Mouse (Mus musculus): ENCODE results near the gene Tpi1.
A peak's percentile ranks its signal among the peaks of the same experiment; 100 is the strongest.

The Tpi1 gene

DNA sequence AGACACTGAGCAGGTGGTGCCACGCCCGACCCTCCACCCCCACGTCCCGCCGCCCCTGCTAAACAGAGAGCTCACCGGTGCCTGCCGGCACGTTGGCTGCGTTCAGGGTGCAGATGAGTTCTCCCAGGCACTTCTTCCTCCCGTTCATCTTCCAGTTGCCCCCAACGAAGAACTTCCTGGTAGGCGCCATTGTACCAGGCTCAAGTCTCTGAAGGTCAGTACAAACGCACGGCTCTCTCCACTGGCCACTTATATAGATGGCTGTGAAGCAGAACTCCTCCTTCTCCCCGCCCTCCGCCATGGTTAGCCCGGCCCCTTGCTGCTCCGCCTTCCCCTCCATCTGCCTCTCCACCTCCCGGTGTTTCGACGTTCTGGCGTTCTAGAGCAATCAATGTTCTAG lies at the start of gene Tpi1:
Gene Tpi1, minus strand, starts transcription at position 364 of the 400 bp plus-strand sequence.
- peak; percentile 75 to 80 for DNase-seq (ENCODE audit: low spot score in 2 of 2)

DNA sequence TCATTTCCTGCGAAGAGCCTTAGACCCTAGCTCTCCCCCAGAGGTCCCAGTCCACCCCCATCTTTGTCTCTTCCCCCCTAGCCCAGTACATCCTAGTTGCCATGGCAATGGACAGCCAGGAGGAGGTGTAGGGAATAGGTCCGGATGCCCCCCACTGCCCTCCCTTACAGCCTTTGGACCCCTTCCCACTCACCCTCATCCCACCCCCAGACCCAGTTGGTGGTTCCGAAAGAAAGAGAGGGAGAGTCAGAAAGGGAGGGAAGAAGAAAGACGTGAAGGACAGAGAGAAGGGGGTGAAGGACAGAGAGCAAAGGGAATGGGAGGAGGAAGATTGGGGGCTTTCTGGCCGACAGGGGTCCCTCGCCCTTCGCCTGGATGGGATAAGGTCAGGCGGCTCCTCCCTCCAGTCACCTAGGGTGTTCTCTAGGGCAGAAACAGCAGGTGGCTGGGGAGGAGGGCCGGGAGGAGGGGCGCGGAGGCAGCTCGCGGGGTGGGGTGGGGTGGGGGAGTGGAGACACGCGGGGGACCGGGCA lies 49.1 kb upstream of the Tpi1 start:
- no peak for DNase-seq (ENCODE audit: low spot score in 2 of 2)

DNA sequence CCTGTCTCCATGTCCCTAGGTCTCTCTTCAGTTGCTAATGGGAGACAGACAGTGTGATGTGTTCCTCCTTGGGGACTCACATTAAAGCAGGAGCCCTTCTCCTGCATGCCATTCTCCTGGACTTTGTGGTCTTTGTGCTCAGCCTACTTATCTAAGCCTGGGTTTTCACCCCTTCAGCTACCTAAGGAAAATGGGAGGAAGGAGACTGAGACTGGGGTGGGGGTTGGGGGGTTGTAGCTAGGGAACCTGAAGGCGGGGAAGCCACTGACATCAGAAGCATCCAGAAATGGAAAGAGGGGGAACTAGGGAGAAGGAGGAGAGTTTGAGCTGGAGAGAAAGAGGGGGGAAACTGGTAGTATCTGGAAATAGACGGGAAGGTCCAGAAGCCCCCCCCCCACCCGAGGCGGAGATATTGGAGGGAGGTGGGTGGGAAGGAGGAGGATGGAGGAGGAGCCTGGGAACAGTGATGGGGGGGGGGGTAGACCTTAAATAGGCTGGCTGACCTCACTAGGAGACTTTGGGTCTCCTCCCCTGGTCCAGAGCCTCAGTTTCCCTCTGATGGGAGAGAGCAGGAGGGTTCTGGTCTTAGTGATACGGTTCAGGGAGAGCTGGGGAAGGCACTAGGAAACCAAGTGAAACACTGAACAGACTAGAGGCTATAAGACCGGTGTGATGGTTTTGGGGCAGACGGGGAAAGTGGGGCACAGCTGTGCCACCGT lies 48.5 kb upstream of the Tpi1 start:
- DNase-seq (ENCODE audit: low spot score in 2 of 2), result no peak

DNA sequence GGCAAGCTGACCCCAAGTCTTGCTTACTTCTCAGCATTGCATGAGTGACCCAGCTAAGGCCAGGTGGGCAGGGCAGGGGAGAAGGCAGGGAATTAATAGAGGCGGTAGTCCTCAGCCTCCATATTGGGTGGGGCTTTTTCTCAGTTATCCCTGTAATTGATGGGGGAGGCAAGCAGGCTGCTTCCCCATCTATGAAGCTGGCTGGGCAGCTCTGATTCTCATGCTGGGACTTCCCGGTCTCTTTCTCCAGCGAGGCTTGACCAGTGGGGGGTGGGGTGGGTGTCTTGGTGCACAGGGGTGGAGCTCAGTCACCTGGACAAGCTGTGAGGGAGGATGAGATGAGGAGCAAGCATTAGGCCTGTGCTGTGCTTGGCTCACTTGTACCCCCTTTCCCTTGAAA lies 47.7 kb upstream of the Tpi1 start:
- no peak for DNase-seq (ENCODE audit: low spot score in 2 of 2)

DNA sequence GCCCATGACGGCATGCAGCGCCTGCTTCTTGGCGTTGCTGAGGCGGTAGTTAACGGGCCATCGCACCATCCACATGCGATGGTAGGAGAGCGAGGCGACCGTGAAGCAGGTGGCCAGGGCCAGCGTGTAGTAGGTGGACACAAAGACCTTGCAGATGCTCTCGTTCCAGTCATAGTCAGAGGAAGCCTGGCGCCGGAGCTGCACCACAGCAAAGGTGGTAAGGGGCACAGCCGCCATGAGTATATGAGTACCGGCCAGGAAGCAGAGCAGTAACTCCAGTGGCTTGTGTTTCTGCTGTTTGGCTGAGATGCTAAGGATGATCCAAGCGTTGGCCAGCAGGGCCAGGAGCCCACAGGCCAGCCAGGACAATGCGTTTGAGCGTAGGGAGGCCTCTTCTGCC lies 47.2 kb upstream of the Tpi1 start:
- DNase-seq (ENCODE audit: low spot score in 2 of 2), result no peak

DNA sequence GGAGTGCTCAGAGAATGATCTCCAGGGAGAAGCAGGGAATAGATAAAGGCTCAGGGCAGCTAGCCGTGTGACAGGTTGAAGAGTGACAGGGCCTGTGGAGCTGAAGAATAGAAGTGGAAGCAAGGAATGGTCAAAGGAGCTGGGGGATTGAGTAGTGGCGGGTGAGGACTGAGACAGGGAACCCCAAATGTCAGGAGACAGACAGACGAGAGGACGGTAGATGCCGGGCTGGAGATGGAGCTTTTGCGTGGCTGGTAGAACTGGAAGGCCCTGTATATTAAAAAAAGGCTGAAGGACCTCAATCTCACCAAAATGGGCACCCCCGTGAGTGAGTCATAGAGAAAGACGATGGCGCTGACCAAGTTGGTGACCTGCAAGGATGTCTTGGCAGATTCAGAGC lies 46.4 kb upstream of the Tpi1 start:
- DNase-seq (ENCODE audit: low spot score in 2 of 2), result no peak

DNA sequence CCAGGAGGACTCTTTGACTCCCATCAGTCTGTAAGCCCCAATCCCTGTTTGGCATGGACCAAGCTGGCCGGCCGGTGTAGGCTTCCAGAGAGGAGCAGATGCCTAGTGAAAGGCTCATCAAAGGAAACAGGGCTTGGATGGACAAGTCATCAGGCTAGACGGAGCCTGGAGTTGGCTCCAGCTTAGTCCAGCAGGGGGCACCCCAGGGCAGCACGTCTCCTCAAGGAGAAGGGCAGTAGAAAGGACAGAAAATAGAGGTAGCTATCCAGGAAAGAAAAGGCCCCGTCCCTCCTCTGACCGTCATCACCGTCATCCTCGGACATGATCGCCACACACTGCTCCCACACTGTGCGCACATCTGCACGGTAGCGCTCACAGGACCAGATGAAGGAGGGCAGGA lies 45.6 kb upstream of the Tpi1 start:
- DNase-seq (ENCODE audit: low spot score in 2 of 2), result peak; percentile 63 to 83

DNA sequence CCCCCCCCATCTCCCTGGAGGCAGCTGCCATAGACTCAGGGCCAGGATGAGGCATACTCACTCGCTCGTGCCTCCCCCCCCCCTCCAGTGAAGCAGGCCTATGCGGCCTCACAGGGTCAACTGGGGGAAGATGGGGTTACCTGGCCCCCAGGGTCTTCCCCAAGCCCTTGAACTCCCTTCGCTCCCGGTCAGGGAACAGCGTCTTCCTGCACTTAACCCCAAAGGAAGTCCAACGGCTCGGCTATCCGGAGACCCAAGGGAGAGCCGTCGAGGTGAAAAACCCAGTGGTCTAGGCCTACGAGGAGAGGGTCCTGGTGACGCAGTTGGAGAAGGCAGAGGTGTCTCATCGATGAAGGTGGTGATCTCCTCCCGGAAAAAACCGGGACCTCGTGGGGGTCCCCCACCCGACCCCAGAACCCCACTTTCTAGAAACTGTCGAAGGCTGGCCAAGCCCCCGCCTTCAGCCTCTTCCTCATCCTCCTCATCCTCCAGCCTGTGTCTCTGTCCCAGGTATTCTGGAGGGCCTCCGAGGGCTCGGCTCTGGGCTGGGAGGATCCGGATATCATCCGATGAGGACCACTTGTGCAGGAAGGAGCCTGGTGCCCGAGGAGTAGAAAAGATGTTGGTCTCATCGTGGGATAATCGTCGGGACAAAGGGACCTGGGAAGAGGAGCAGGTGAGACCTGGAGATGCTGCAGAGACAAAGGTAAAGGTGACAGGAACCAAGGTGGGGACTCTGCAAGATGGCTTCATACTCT lies 44.6 kb upstream of the Tpi1 start:
- DNase-seq (ENCODE audit: low spot score in 2 of 2), result no peak

DNA sequence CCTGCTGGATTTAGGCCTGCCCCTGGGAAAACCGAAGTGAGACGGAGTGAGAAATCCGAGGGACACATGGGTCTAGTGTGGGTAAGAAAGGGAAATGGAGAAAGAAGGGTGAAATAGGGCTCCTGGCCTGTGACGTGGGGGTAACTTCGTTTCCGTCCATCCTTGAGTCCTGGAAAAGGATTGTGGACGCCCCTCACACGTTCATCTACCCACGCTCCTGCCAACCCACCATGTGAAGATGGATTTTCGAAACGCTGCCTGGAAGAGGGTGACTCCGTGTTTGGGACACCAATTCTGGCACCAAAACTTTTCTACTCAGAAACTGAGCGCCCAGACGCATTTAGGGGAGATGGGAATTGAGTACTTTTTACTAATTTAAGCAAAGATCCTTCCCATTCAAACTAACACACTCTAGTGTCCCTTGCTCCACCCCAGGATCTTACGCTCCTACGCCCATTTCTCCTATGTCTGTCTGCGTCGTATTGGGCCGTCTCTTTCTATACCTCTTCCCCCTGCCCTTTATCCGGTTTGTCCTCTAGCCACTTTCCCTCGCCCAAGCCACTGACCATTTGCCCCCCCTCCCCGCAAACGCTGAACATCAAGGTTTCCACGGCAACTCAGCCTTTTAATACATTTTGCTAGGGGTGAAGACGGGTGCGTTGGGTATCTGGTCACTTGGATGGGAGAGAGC lies 43.9 kb upstream of the Tpi1 start:
- no peak for DNase-seq (ENCODE audit: low spot score in 2 of 2)

DNA sequence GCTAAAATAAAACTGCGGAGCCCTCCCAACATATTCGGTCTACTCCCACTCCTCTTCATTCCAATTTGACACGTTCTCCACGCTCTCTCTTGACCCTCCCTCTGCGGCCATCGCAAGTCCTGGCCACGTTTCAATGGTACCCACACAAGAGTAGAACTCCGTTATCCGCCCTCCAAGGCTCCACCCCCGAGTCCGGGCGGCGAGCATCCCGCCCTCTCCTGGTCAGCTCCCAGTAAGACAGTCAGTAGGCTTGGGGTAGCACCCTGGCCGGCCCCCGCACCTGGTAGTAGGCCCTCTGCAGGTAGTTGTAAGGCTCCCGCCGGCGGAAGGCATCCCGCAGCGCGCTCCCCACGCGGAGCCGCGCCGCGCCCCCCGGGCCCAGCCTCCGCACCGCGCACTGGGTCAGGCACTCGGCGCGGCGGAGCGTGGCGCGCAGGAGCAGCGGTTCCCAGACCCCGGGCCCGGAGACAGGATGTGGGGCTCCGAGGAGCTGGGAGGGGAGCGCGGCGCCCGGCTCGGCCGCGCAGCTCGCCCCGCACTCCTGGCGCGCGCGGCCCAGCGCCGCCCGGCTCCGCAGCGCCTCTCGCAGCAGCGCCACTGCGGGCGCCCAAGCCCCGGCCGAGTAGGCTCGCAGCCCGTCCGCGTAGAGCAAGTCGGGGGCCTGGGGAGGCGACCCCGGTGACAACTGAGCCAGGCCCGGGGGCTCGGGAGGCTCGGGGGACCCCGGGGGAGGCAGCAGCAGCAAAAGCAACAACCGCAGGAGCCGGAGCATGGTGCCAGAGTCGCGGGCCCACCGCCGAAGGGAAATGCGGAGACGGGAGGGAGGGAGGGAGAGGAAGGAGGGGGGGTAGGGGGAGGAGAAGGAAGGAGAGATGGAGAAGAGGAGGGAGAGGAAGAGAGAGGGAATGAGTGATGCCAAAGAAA lies 43.1 kb upstream of the Tpi1 start, which contains the start of gene P3h3:
Gene P3h3, minus strand, starts transcription at position 837 of the 924 bp plus-strand sequence.
- DNase-seq (ENCODE audit: low spot score in 2 of 2), result peak; percentile 41 to 66

DNA sequence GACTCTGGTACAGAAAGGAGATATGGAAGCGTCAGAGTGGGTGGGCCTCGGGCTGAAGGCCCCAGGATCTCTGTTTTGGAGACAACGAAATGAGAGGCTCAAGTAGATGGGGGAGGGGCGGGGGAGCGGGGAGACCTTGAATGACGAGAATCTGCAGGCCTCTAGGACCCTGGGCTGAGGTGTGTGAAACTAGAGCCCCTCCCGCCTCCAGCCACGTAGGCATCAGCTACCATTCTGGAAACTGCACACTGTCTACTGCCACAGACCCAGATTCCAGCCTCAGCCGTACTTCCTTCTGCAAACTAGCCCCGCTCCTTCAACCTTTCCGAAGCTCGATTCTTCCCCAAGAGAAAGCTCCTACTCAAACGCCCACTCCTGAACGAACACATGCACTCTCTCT lies 42.2 kb upstream of the Tpi1 start:
- no peak for DNase-seq (ENCODE audit: low spot score in 2 of 2)

DNA sequence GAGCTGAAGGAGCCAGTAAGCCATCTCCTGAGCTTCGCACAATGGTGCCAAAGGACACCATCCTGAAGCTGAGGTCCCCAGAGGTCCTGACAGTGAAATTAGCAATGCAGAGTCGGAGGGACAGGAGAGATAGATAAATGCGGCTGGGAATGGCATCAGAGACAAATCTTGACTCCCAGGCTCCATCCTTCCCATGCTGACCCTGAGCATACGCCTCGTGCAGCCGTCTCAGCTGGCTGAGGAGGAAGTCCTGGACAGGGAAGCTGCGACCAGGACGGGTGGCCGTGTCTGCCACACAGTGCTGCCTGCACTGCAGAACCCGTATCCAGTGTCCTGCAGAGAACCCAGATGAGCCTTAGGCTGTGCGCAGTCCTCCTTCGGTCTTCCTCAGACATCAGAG lies 40.6 kb upstream of the Tpi1 start:
- DNase-seq (ENCODE audit: low spot score in 2 of 2), result no peak

DNA sequence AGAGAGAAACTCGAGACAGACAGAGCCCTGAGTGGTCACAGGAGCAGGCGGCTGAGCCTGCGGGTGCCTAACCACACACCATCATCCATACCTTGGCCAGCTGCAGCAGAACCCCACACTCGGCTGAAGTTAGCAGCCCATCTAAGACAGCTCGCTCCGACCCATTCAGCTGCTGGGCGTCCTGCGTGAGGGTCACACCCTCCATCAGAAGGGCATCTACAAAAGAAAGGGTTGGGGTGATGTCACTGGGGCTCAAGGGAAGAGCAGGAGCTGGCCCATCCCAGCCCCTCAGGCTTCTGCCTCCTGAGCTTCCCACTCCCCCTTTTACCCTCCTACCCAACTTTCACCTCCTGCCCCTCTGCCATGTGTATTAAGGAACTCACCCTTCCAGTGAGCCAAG lies 36.4 kb upstream of the Tpi1 start:
- DNase-seq (ENCODE audit: low spot score in 2 of 2), result no peak

DNA sequence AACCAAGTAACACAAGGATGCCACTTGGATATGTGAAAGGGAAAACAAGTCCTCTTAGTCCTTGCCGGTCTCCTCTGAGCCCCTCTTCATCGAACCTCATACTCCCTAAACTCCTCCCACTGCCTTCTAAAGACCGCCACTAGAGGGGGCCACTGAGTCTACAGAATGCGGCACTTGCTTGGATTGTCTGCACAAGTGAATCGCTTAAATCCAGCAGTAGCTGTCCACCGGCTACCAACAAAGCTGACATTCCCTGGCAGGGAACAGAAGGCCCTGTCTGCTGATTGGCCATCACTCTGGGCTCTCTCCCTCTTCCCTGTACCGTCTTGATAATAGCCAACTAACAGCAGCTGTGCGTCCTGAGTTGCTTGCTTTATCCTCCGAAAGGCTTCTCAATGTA lies 33.2 kb upstream of the Tpi1 start:
- DNase-seq (ENCODE audit: low spot score in 2 of 2), result peak; percentile 71 to 90

DNA sequence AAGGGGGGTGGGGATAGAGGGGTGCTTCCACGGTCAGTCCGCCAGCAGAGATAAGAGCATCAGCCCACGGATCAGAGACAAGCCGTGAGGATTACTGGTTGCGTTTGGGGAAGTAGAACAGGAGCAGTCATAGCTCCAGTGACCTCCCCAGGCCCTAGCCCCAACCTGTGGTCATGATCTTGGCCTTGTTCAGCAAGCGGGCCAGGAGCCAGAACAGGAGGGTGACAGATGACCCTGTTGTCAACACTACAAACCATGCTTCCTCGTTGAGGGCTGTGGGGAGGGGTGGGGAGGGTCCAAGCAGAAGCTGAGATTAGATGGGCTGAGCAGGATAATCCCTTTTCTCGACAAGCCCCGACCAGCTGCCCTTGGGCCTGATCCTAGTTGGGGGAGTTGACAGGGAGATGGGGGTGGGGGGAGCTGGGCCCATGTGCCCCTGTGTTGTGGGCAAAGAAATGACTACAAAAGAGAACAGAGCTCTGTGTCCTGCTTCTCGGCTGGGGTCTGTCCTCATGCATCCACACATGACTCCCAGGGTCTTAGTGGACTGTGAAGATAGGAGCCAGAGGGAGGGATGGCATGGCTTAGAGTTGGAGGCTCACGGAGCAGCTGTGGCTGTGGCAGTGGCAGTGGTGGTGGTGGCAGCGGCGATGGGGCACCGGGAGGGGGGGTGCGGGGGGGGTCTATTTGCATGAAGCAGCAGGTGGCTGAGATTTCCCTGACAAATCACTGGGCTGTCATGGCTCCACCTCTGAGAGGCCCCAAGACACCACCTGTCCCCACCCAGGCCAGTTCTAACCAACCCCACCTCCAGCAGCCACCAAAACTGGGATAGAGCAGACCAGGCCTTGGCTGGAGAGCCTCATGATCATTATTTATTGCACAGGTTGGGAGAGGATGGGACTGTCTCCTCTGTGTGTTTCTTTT lies 26.4 kb upstream of the Tpi1 start, which contains the start of gene Gnb3:
Gene Gnb3, minus strand, starts transcription at position 35 of the 927 bp plus-strand sequence.
- DNase-seq (ENCODE audit: low spot score in 2 of 2), result no peak

DNA sequence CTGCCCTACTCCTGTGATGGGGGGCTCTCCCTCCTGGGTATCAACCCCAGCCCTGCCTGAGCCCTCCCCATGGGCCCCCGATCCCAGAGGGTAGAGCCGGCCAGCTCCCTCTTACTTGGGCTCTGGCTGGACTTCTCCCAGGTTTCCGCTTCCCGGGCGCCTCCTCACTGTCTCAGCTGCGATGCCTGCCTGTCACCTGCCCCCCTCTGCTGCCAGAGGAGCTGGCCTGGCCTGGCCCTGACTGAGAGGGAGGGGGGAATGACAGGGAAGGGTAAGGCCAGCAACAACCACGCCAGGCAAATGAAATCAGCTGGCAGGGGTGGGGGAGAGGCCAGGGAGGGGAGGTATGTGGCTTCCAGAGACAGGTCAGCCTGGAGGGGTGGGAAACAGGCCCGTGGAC lies 25.7 kb upstream of the Tpi1 start:
- DNase-seq (ENCODE audit: low spot score in 2 of 2), result no peak

DNA sequence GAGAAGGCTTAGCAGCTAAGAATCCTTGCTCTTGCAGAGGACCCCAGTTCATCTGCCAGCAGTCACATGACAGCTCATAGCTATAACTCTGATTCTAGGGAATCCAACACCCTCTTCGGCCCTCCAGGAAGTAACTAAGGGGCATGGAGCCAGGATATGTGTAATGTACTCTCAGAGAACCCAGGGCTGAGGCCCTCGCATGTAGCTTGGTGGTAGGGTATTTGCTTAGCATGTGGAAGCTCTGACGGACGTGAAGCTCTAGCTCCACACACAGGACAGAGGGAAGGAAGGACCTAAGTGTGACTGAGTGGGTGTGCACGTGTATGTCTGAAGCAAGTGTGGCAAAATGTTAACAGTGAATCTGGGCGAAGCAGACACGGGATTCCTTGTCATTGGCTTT lies 22.3 kb upstream of the Tpi1 start:
- DNase-seq (ENCODE audit: low spot score in 2 of 2), result no peak

DNA sequence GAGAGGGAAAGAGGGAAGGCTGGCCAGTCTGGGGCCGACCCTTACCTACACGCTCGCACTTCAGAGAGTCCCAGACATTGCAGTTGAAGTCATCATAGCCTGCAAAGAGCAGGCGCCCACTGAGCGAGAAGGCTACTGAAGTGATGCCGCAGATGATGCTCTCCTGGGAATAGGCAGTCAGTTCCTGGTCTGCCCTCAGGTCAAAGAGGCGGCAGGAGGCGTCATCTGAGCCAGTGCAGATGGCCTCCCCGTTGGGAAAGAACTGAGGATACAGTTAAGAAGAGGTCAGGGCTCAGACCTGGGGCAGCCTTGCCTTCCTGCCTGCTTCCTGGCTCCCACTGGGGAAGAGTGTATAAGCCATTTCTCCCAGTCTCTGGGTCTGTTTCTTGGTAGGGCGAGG lies 21.4 kb upstream of the Tpi1 start:
- no peak for DNase-seq (ENCODE audit: low spot score in 2 of 2)

DNA sequence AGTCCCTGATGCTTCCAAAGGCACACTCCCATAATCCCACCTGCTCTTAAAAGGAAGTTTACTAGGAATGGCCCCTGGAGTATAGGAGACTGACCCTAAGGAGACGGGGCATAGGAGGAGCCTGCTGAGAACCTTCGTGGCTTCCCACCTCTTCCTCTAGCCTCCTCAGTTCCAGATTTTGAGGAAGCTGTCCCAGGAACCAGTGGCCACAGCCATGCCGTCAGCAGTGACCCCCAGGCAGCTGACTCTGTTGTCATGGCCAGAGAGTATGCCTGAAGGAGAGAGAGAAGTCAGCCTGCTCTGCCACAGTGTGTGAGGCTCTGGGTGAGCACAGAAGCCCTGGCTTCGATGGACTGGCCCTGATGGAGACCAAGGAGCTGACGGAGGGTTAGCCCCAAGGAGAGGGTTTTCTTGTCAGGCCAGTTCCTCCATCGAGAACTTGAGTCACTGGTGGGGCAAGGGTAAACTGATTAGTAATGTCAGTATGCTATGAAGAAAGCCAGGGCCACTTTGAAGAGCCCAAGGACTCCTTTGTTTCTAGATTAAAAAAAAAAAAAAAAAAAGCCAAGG lies 20.5 kb upstream of the Tpi1 start:
- DNase-seq (ENCODE audit: low spot score in 2 of 2), result no peak

DNA sequence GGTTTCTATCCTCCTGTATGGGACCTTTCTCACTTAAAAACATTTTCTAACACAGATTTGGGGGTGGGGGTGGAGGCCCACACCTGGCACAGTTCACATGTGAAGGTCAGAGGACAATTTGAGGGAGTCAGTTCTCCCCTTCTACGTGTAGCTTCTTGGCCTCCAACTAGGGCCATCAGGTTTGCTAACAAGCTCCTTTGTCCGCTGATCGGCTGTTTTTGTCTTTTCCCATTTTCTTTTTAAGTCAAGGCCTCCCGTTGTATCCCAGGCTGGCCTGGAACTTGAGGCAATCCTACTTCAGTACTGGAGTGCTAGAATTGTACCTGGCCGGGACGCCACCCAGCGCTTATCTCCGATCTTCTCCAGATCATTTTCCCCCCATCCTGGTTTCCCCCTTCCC lies 17.6 kb upstream of the Tpi1 start:
- DNase-seq (ENCODE audit: low spot score in 2 of 2), result no peak

Data from spleen, postnatal 14 days (tissue).